Mouse (Mus musculus) CH12.LX (cell line): ENCODE measurements around the gene Plin2. TPM values are rescaled to one million over a fixed set of nuclear protein-coding genes. Genes with fewer than 3 reads are reported as not detected.

Experiments
- DNase-seq: peaks from one replicate; pipeline ENCODE4 v3.0.0-alpha.2; 2013; ENCODE audit errors: extremely low read depth
- H3K27ac ChIP-seq: 2 replicates; pipeline ENCODE4 v1.5.1; 2012; ENCODE audit warnings: low read depth, mild to moderate bottlenecking, control low read depth, moderate library complexity; ENCODE audit not compliant: insufficient read depth
- H3K27me3 ChIP-seq: replicated peaks from 2 replicates; pipeline ENCODE3; 2012; ENCODE audit warnings: inconsistent platforms
- H3K36me3 ChIP-seq, 2 experiments: replicated peaks in 1 of 2; 2 replicates each; pipeline versions ENCODE3 to v1.6.1; 2012; ENCODE audit warnings: inconsistent platforms in 1 of 2, low read length in 1 of 2, mild to moderate bottlenecking in 1 of 2, mixed read lengths in 1 of 2, moderate library complexity in 1 of 2; ENCODE audit not compliant: control insufficient read depth in 1 of 2, insufficient read depth in 1 of 2
- H3K4me1 ChIP-seq, 2 experiments: 2 replicates each; pipeline ENCODE4 v1.6.1; 2012; ENCODE audit warnings: inconsistent platforms in 1 of 2, moderate library complexity in 1 of 2; ENCODE audit not compliant: insufficient read depth in 2 of 2, control insufficient read depth in 1 of 2
- H3K4me2 ChIP-seq: 2 replicates; pipeline ENCODE4 v1.6.1; 2012; ENCODE audit warnings: low read depth, mild to moderate bottlenecking, control low read depth; ENCODE audit not compliant: poor library complexity, insufficient read depth, severe bottlenecking
- H3K4me3 ChIP-seq, 3 experiments: fragments of 150-350 bp in 1 of 3; sonication (generic) in 1 of 3; replicated peaks in 1 of 3; 2 replicates each; pipeline versions ENCODE3 to v1.5.1; 2011 to 2012; ENCODE audit warnings: low read depth in 2 of 3, low read length in 2 of 3, mild to moderate bottlenecking in 2 of 3, moderate library complexity in 2 of 3, control low read depth in 1 of 3, improper control_type of control experiment in 1 of 3, inconsistent platforms in 1 of 3, mixed read lengths in 1 of 3; ENCODE audit not compliant: poor library complexity in 1 of 3
- H3K79me2 ChIP-seq: replicated peaks from 2 replicates; pipeline ENCODE4 v1.6.1; 2012; ENCODE audit warnings: mild to moderate bottlenecking, moderate library complexity; ENCODE audit not compliant: control insufficient read depth, poor library complexity, insufficient read depth, severe bottlenecking; ENCODE audit errors: extremely low read depth
- H3K9ac ChIP-seq: 2 replicates; pipeline ENCODE4 v1.6.1; 2012; ENCODE audit warnings: low read depth, mild to moderate bottlenecking, control low read depth, moderate library complexity; ENCODE audit not compliant: insufficient read depth
- H3K9me3 ChIP-seq: replicated peaks from 2 replicates; pipeline ENCODE3; 2012; ENCODE audit warnings: low read length, inconsistent platforms, mixed read lengths
- CHD2 ChIP-seq: IDR thresholded peaks from 2 replicates; pipeline ENCODE4 v1.6.1; 2011; ENCODE audit warnings: low read length, improper control_type of control experiment
- E2F4 ChIP-seq: IDR thresholded peaks from 2 replicates; pipeline ENCODE4 v1.6.1; 2011; ENCODE audit warnings: low read depth, low read length, improper control_type of control experiment; ENCODE audit not compliant: insufficient replicate concordance
- ETS1 ChIP-seq: conservative IDR thresholded peaks from 2 replicates; pipeline ENCODE4 v1.6.1; 2012; ENCODE audit warnings: low read depth, mild to moderate bottlenecking, inconsistent platforms, low read length, improper control_type of control experiment, moderate library complexity
- GABPA ChIP-seq: IDR thresholded peaks from 2 replicates; pipeline ENCODE4 v1.6.1; 2012; ENCODE audit warnings: low read depth, low read length, improper control_type of control experiment, inconsistent platforms; ENCODE audit not compliant: insufficient replicate concordance
- KAT2A ChIP-seq: IDR thresholded peaks from 2 replicates; pipeline ENCODE4 v1.6.1; 2012; ENCODE audit warnings: low read length, improper control_type of control experiment, inconsistent platforms; ENCODE audit not compliant: insufficient replicate concordance
- MAFK ChIP-seq: IDR thresholded peaks from 2 replicates; pipeline ENCODE4 v1.6.1; 2011; ENCODE audit warnings: low read length, improper control_type of control experiment; ENCODE audit not compliant: insufficient replicate concordance
- MAZ ChIP-seq: IDR thresholded peaks from 2 replicates; pipeline ENCODE4 v1.6.1; 2012; ENCODE audit warnings: low read depth, mild to moderate bottlenecking, inconsistent platforms, low read length, improper control_type of control experiment, moderate library complexity
- MEF2A ChIP-seq: IDR thresholded peaks from 2 replicates; pipeline ENCODE4 v1.6.1; 2014; ENCODE audit warnings: low read depth, mild to moderate bottlenecking, inconsistent platforms, low read length, improper control_type of control experiment, borderline replicate concordance
- MYC ChIP-seq: IDR thresholded peaks from 2 replicates; pipeline ENCODE4 v1.6.1; 2011; ENCODE audit warnings: low read depth, mild to moderate bottlenecking, improper control_type of control experiment, low read length
- NRF1 ChIP-seq: IDR thresholded peaks from 2 replicates; pipeline ENCODE4 v1.6.1; 2014; ENCODE audit warnings: low read depth, mild to moderate bottlenecking, inconsistent platforms, low read length, improper control_type of control experiment, moderate library complexity
- PAX5 ChIP-seq: IDR thresholded peaks from 2 replicates; pipeline ENCODE4 v1.6.1; 2012; ENCODE audit warnings: low read length, inconsistent platforms, mixed read lengths
- POLR2AphosphoS2 ChIP-seq: IDR thresholded peaks from 2 replicates; pipeline ENCODE4 v1.6.1; 2011; ENCODE audit warnings: low read depth, low read length, improper control_type of control experiment
- RAD21 ChIP-seq: IDR thresholded peaks from 2 replicates; pipeline ENCODE4 v1.6.1; 2011; ENCODE audit warnings: low read depth, mild to moderate bottlenecking, low read length, improper control_type of control experiment, moderate library complexity
- SIN3A ChIP-seq: IDR thresholded peaks from 2 replicates; pipeline ENCODE4 v1.6.1; 2012; ENCODE audit warnings: low read length, improper control_type of control experiment, inconsistent platforms
- SMC3 ChIP-seq: IDR thresholded peaks from 2 replicates; pipeline ENCODE4 v1.6.1; 2011; ENCODE audit warnings: low read depth, low read length, improper control_type of control experiment
- TBP ChIP-seq: conservative IDR thresholded peaks from 2 replicates; pipeline ENCODE4 v1.6.1; 2011; ENCODE audit warnings: low read depth, low read length, improper control_type of control experiment
- TCF12 ChIP-seq: IDR thresholded peaks from 2 replicates; pipeline ENCODE4 v1.6.1; 2014; ENCODE audit warnings: low read depth, mild to moderate bottlenecking, inconsistent platforms, low read length, improper control_type of control experiment
- UBTF ChIP-seq: IDR thresholded peaks from 2 replicates; pipeline ENCODE4 v1.6.1; 2012; ENCODE audit warnings: low read depth, mild to moderate bottlenecking, inconsistent platforms, low read length, improper control_type of control experiment, moderate library complexity
- ZKSCAN1 ChIP-seq: IDR thresholded peaks from 2 replicates; pipeline ENCODE4 v1.6.1; 2012; ENCODE audit warnings: low read depth, inconsistent platforms, low read length, improper control_type of control experiment, borderline replicate concordance
- ZMIZ1 ChIP-seq: IDR thresholded peaks from 2 replicates; pipeline ENCODE4 v1.6.1; 2012; ENCODE audit warnings: low read depth, mild to moderate bottlenecking, inconsistent platforms, low read length, improper control_type of control experiment
- ZNF384 ChIP-seq: IDR thresholded peaks from 2 replicates; pipeline ENCODE4 v1.6.1; 2012; ENCODE audit warnings: low read depth, low read length, improper control_type of control experiment, inconsistent platforms
- dilution Hi-C: fragments of 300-500 bp; cut with MboI; formaldehyde crosslinking; loops from 2 replicates; pipeline ENCODE4 v1.14.3; 2020; ENCODE audit warnings: low sequenced_read_pairs; ENCODE audit not compliant: extremely low pct_unique_long_range_greater_than_20kb, extremely low pct_ligation_motif_present
- in situ Hi-C: fragments of 300-500 bp; cut with MboI; formaldehyde crosslinking; loops from 3 replicates; pipeline ENCODE4 v1.14.3; 2019; ENCODE audit warnings: low sequenced_read_pairs, low pct_ligation_motif_present, low pct_unique_long_range_greater_than_20kb, mixed read lengths
- polyA plus RNA-seq: library from polyadenylated mRNA; unstranded; fragments of >175 nt; gene quantifications from 2 replicates; pipeline ENCODE4 v1.2.1, GENCODE M21; 2012; ENCODE audit warnings: low read depth; ENCODE audit not compliant: insufficient read length
- total RNA-seq, 2 experiments: library from RNA; depleted of rRNA; stranded (reverse); fragments of 300-350 nt in 1 of 2; fragments of >200 nt in 1 of 2; gene quantifications; 2 replicates each; pipeline ENCODE4 v1.2.3; 2012 to 2014

The Plin2 gene
- total and polyA plus RNA-seq, 3 experiments = 13.4 to 44.9 (median 22.9) TPM

DNA sequence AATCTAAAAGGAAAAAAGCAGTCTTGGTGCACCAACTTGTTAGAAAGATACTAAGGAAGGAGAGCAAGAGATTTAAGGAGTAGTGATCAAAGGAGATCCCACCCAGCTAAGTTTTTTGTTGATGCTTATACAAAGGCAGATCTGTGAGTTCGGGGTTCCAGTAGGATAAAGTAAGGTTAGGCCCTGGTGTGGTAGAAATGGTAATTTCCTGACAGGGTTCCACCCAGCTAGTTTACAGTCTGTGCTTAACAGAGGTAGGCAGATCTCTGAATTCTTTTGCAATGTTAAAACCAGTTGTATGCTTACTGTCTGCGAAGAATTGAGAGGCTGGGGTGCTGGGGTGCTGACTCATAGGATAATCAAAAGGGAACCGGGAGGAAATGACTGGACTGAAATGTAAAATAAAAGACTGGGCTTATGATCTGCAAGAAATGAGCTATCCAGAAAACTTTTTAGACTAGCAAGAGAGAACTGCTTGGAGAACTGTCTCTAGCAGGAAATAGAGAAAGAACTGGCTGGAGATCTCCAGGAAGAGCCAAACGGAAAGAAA is 40.9 kb upstream of the Plin2 start:
- no peak overlapping the region for H3K4me3 ChIP-seq
- dilution Hi-C loops (no loop called here), in situ Hi-C loops (no loop called here)
- TF ChIP-seq TCF12 = no peak
- TF ChIP-seq MAZ = no peak
- TF ChIP-seq ZKSCAN1 = no peak
- TF ChIP-seq MAFK = no peak
- no peak for TF ChIP-seq MYC
- no peak for TF ChIP-seq CHD2
- TF ChIP-seq PAX5 = no peak
- no peaks in the 10 kb centered on the region for H3K36me3 ChIP-seq
- no peak overlapping the region for H3K9ac ChIP-seq
- DNase-seq = no peak
- H3K4me2 ChIP-seq = no peak overlapping the region
- H3K27ac ChIP-seq = no peak overlapping the region
- no peaks in the 10 kb centered on the region for H3K9me3 ChIP-seq
- no peaks in the 10 kb centered on the region for H3K79me2 ChIP-seq
- no peaks in the 10 kb centered on the region for H3K4me1 ChIP-seq
- no peaks in the 10 kb centered on the region for H3K27me3 ChIP-seq

DNA sequence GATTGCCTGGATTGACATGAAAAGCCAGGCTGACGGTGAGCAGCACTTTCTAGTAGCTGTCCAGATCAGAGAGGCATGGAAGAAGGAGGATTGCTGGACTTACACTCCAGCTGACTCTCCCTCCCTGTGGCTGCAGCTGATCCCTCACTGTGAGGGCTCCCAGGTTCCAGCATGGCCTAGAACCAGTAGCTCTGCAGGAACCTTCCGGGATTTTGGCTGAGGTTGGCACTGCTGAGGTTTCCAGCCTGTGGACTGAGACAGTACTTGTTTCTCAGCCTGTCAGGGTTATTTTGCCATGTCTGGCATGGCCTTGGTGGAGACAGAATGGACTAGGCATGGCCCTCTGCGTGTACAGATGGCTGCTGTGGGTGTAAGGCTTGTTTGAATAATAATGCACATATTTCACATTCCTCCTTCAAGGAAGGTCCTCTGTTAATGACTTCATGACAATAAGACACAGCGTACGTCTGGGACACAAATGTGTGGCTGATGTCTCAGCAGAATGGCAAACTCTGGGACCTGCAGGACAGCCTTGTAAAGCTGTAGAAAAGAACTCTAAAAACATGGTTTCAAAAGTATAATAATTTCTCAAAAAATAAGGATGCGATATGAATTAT is 40.3 kb upstream of the Plin2 start:
- no peak overlapping the region for H3K4me2 ChIP-seq
- H3K9me3 ChIP-seq = no peaks in the 10 kb centered on the region
- TF ChIP-seq MAZ (no peak), MAFK (no peak), MEF2A (no peak), UBTF (no peak), POLR2AphosphoS2 (no peak), SMC3 (no peak), GABPA (no peak), SIN3A (no peak), ZMIZ1 (no peak), RAD21 (no peak), TBP (no peak), ZNF384 (no peak), E2F4 (no peak), MYC (no peak), ETS1 (no peak), KAT2A (no peak), NRF1 (no peak)
- dilution Hi-C loops (no loop called here), in situ Hi-C loops (no loop called here)
- no peak overlapping the region for H3K27ac ChIP-seq
- no peaks in the 10 kb centered on the region for H3K27me3 ChIP-seq
- no peak overlapping the region for H3K9ac ChIP-seq
- H3K79me2 ChIP-seq = no peaks in the 10 kb centered on the region
- H3K4me3 ChIP-seq = no peak overlapping the region
- DNase-seq = no peak
- H3K36me3 ChIP-seq = no peaks in the 10 kb centered on the region
- no peaks in the 10 kb centered on the region for H3K4me1 ChIP-seq
